Mouse (Mus musculus) ES-E14 (cell line): Measurements from ENCODE around the gene Taf9.

Source experiments
- CHD2 ChIP-seq: IDR thresholded peaks from 2 replicates; pipeline ENCODE4 v1.6.1; 2014; ENCODE audit warnings: mild to moderate bottlenecking, low read depth, low read length, inconsistent platforms
- HCFC1 ChIP-seq: IDR thresholded peaks from 2 replicates; pipeline ENCODE4 v1.6.1; 2012; ENCODE audit warnings: low read length, inconsistent platforms, borderline replicate concordance; ENCODE audit not compliant: insufficient read depth
- MAFK ChIP-seq: IDR thresholded peaks from 2 replicates; pipeline ENCODE4 v1.6.1; 2014; ENCODE audit warnings: mild to moderate bottlenecking, low read depth, low read length, inconsistent platforms; ENCODE audit not compliant: insufficient read depth
- ZC3H11A ChIP-seq: IDR thresholded peaks from 2 replicates; pipeline ENCODE4 v1.6.1; 2012; ENCODE audit warnings: low read depth, mild to moderate bottlenecking, inconsistent platforms, low read length, borderline replicate concordance
- ZNF384 ChIP-seq: IDR thresholded peaks from 2 replicates; pipeline ENCODE4 v1.6.1; 2012; ENCODE audit warnings: low read depth, low read length, inconsistent platforms

GRCm38 (mm10) chr13:100697541-100697940 lies 46.2 kb downstream of the Taf9 start:
- TF ChIP-seq MAFK (no peak), ZNF384 (no peak), CHD2 (no peak), ZC3H11A (no peak), HCFC1 (no peak)
